Mouse (Mus musculus) cerebellum, postnatal 10 days (tissue): ENCODE data around the gene Tex9.

Experiments used
- DNase-seq, 2 experiments: peaks; one replicate each; pipeline ENCODE4 v3.0.0; 2021; ENCODE audit warnings: mixed read lengths in 2 of 2

Gene Tex9

DNA sequence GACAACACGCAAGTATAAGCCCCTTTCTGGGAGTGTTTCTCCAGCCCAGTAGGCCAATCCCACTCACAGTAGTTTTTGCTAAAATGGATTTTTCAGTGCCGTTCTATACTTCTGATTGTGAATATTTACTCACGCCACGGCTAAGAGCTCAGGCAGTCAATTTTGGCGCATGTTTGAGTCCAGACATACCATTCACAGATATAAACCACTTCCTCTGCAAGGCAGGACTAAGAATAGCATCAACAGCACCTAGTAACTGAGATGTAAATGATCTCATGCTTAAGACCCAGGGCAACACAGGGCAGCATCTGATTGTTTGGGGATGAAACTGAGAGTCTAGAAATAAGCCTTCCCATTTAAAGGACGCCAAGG lies at the start of gene Tex9:
Gene Tex9, minus strand, starts transcription at position 19 of the 372 bp plus-strand sequence.
- DNase-seq, result no peak

GRCm38 (mm10) chr9:72537086-72537485 lies 45.1 kb upstream of the Tex9 start:
- DNase-seq, result no peak

DNA sequence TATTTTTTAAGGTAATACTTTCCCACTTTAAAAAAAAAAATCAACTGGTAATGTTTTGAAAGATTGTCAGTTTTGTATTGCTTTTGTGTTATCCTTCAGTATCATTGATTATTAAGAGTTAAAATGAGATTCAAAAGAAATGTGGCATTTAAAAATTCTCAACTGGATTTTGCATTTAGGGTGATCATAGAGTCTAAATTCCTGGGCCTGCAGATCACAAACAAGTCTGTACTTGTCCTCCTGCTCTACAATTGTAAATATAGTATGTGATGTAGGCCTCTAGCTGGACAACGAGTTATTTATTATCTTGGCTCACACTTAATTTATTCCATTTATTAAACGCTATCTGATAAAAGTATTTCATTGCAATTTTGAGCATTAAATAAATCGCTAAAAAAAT lies 43.4 kb upstream of the Tex9 start:
- DNase-seq, result no peak

DNA sequence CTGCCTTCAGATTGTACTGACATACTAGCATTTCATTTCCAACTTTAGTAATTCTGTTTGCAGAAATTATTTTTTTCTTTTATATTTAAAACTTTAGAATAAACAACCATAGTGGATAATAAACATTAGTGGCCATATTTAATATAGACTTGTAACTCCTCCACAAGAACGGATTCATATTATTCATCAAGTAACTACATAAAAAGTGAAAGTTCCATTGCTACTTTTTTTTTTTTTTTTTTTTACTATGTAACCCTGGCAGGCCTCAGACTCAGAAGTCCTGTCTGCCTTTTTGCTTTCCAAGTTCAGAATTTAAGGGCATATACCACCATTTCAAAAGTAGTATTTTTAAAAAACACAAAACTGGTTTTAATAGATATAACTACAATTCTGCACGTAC lies 43.0 kb upstream of the Tex9 start:
- no peak for DNase-seq

DNA sequence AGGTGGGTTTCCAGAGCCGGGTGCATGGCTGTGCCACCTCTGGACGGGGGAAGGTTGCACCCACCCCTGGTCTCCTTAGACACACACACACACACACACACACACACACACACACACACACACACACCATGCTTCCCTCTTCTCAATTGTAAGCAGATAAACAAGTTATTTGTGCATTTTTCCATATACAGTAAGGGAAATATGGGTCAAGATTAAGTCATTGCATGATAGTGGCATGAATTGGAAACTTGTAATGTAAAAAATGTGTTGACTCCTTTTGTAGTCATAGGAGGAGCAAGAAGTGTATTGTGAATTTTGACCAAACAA lies 41.0 kb upstream of the Tex9 start:
- no peak for DNase-seq

DNA sequence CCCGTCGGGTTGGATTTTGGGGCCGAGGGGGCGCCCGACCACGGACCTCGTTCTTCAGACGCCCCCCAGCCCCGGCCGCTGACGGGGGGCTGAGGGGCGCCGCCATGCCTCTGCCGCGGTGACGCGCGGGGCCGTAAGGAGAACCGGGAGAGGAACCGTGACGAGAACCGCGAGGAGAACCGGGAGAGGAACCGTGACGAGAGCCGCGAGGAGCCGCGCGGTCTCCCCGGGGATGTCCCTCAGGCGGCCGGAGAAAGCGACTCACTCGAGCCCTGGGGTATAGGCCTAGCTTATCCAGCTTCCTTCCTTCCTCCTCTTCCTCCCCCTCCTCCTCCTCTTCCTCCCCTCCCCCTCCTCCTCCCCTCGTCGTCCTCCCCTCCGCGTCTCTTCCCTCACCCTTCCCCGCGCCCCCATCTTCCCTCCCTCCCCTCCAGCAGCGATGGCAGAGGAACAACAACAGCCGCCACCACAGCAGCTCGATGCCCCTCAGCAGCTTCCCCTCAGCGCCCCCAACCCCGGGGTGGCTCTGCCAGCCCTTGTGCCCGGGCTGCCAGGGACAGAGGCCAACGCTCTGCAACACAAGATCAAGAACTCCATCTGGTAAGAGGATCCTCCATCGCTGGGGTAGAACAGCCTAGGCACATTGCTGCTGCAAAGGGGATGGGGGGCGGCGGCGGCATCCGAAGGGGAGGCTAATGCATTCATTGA lies 40.5 kb upstream of the Tex9 start:
- peak; percentile 82 to 87 for DNase-seq

GRCm38 (mm10) chr9:72531996-72532380 lies 40.0 kb upstream of the Tex9 start, which contains the start of gene Rfx7:
Rfx7 (plus strand) TSS chr9:72532240.
- DNase-seq, result peak; percentile 89 to 93

GRCm38 (mm10) chr9:72531291-72531995 lies 39.4 kb upstream of the Tex9 start:
- peak; percentile 90 to 94 for DNase-seq

DNA sequence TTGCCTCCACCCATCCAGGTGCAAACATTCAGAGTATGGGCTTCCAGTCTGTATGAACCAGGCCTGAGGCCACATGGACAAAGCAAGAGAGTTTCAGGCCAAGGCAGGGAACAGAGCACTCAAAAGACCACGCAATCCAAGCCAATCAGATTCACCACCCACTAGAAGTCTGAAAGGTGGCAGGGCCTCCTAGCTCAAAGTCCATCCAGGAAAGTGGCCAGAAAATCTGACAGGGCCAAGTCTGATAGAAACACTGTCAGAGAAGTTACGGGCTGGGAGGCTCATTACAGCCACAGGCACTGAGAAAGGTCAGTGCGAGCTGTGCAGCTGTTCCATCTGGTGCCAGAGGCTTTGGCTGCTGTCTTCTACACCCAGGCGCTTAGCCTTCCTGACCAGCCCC lies 38.8 kb upstream of the Tex9 start:
- peak in 1 of 2 experiments; percentile 59 for DNase-seq

DNA sequence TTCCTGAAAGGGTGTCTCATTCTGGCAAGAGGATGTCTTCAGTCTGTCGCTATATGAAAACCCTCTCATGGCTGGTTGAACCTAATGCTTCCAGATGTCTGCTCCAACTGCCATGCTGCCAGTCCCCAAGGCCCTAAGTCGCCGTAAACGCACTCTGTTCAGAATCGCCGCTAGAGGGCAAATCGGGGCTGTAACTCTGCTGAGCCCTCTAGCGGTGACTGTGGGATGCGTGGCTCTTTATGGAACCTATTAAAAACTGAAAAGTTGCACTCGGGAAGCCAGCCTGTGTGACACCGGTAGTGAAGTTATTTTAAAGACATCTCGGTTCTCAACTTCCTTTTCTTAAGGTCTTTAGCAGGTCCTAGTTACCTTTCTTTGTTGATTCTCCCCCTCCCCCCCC lies 38.2 kb upstream of the Tex9 start:
- peak; percentile 93 to 94 for DNase-seq

- no peak for DNase-seq
Observed at GRCm38 (mm10) chr9:72526091-72526490, 34.1 kb upstream of the Tex9 start.

DNA sequence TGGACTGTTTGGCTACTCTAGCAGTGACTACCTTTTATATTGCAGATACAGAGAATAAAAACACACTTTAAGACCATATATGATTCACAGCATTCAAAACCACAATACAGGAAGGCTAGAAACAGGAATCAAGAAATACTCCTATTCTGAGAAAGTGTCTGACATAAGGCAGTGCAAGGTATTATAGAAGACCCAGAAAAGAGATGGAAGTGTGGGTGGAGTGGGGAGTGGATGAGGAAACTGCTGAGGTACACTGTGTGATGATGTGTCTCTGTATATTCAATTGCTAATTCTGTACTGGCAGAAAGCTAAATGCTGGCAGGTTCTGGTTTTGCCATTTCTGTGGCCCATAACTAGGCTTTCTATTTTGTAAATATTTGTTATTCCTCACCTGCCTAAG lies 28.8 kb upstream of the Tex9 start:
- no peak for DNase-seq

DNA sequence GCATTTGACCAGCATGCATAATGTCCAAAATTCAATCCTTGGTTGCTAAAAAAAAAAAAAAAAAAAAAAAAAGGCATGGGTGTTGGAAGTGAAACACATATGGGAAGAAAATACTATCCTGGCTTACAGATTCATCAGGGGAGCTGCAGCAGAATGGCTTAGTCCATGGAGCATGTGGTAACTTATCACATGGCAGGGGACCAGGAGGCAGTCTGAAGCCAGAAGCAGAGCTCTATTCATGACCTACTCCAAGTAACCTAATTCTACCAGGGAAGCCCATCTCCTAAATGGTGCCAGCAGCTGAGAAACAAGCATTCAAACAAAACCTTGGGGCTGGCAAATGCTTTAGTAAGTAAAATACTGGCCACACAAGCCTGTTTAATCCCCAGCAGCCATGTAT lies 27.2 kb upstream of the Tex9 start:
- DNase-seq, result peak; percentile 81 to 84

DNA sequence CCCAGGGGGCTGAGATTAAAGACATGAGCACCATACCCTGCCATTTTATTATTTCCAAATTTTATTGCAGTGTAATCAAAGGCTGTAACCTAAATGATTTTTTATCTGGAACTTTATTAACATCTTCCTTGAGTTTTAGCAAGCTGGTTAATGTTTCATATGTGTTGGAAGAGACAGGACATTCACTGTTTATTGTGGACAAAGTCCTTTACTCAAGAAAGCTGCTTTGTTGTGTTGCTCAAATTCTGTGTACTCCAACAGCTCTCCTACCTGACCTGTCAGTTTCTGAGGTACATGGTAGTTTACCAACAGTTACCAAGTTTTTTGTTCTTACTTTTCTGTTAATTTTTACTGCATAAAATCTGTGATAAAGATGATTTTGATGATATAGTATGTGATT lies 23.4 kb upstream of the Tex9 start:
- DNase-seq, result no peak

- DNase-seq, result peak; percentile 29 to 36
Observed at GRCm38 (mm10) chr9:72512229-72512981, 20.4 kb upstream of the Tex9 start.

- no peak for DNase-seq
Observed at GRCm38 (mm10) chr9:72497171-72497570, 5.2 kb upstream of the Tex9 start.

- DNase-seq, result no peak
Observed at GRCm38 (mm10) chr9:72496691-72497090, 4.7 kb upstream of the Tex9 start.

- DNase-seq, result no peak
Observed at GRCm38 (mm10) chr9:72493984-72494685, 2.1 kb upstream of the Tex9 start.

- no peak for DNase-seq
Observed at GRCm38 (mm10) chr9:72493465-72493864, 1.5 kb upstream of the Tex9 start.

DNA sequence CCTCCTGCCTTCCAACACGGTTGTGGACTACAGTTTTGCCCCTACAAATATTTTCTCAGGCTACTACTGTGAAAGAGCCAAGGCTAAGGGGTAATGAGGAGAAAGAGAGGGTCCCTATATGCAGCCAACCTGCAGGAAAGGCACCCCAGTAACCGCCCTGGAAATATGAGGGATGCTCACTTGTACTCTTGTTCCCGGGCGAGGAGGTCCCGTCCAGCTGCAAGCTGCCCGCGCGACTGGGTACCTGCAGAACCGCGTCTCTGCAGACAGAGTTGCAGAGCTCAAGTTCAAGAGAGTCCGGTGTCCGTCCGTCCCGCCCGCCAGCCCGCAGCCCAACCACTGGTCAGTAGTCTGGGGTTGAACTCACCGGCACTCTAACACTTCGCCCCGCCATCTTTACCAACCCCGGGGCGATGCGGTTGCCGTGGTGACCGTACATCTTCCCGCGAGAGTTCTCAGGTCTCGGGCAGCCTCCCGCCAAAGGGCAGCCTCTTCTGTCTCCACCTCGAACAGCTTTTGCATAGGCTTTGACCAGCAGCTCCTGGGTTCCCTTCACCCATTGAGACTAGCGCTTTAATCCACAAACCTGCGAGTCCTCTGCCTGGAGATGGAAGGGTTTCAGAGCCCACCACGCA lies 336 bp downstream of the Tex9 start:
- DNase-seq, result peak; percentile 95 to 96

DNA sequence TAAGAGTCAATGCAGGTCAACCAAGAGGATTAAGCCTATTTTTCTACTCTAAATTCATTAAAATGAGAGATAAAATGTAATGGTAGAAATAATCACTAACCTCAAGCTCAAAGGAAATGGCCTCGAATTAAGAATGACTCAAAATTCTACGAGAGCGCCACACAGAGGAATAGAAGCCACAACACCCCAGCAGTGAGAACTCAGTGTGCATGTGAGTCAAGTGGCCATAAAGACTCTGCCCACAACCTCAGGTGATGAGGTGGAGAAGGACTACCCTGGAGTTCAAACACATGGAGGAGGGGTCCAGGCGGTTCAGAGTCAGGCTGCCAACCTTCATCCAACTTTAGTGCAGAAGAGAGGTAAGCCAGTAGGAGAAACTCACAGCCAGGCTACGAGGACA lies 2.9 kb downstream of the Tex9 start:
- no peak for DNase-seq

DNA sequence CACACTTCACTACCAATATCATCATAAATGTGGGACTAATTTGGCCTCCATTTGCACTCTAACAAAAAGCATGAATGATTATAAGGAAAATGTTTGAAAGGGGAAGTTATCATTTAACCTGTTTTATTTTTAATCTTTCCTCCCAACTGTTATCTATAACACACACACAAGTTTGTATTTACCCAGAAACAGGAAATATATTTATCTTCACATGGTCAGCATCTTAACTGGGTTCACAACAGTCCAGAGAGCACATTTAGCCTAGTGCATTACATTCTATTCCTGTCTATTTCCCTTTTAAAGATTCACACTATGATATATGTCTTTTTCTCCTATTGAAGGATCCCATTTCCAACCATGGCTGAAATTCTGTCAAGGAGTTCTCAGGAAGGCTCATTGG lies 3.5 kb downstream of the Tex9 start:
- no peak for DNase-seq

- no peak for DNase-seq
Observed at GRCm38 (mm10) chr9:72479276-72479675, 12.7 kb downstream of the Tex9 start.
